Mouse (Mus musculus): ENCODE measurements around the gene Gm49337. TPM values are rescaled to one million over a fixed set of nuclear protein-coding genes. Genes with fewer than 3 reads are reported as not detected.

Gene Gm49337
- total and polyA plus RNA-seq, 3 experiments = not detected

DNA sequence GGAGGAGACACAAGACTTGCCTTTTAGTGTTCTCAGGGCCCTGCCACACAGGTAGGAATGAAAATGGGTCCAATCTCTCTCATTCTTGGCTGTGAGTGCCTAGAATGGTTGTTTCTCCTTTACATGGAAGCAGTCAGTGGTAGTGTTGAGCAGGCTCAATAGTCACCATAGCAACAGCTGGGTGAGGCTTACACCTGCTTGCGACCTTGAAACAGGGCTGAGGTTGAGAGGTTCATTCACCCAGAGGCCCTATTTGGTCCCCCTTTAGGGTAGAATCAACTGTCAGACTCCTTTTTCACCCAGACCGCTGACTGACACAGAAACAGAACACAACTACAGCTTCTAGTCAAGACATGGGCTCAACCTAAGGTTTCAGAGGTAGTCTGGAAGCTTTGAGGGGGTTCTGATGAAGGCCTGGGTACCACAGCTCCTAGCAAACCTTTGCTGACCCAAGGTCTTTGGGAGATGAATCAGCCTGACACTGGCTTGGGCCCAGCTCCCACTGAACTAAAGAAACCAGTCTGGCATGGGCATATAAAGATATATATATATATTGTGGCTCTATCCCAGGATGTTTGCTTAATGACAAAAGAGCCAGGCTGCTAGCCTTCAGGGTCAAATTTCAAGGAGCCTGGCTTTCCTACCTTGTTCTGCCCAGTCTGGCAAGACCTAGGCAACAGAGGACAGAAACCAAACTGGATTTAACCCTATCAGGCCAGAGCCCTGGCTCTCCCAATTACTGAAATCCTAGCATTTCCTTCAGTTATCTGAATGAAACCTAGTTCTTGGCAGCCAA, 8.2 kb upstream of the Gm49337 start:
- no peak overlapping the region for H3K4me3 ChIP-seq (ENCODE audit: control insufficient read depth in 1 of 2, insufficient read depth in 1 of 2, low read depth in 2 of 2, low read length in 2 of 2)
- TF ChIP-seq ZC3H11A (IDR thresholded peaks at IDR 0.05; ENCODE audit: low read depth, low read length) = no peak
- TF ChIP-seq POLR2AphosphoS5 (IDR thresholded peaks at IDR 0.05; ENCODE audit: borderline replicate concordance, low read depth, low read length) = no peak
- TF ChIP-seq USF1 (IDR thresholded peaks at IDR 0.05; ENCODE audit: low read depth, low read length) = no peak
- no peak for TF ChIP-seq ETS1 (IDR thresholded peaks at IDR 0.05; ENCODE audit: low read depth, low read length)
- no peak for TF ChIP-seq RCOR1 (IDR thresholded peaks at IDR 0.05; ENCODE audit: low read depth, low read length)
- no peak for TF ChIP-seq TBP (IDR thresholded peaks at IDR 0.05; ENCODE audit: low read depth, low read length)
- peaks cover 0 to 14% of the 10 kb centered on the region in 2 experiments; a peak in 3 of 4 replicates for H3K36me3 ChIP-seq (ENCODE audit: control insufficient read depth in 1 of 2, insufficient read depth in 2 of 2, low read length in 2 of 2)
- H3K9me3 ChIP-seq (replicated peaks; ENCODE audit: insufficient read depth, low read length) = no peaks in the 10 kb centered on the region
- H3K27me3 ChIP-seq (ENCODE audit: control insufficient read depth in 1 of 2, insufficient read depth in 2 of 2, low read length in 2 of 2) = no peaks in the 10 kb centered on the region
- H3K27ac ChIP-seq (ENCODE audit: control insufficient read depth, low read depth, low read length) = no peak overlapping the region
- H3K9ac ChIP-seq (ENCODE audit: control insufficient read depth, low read depth, low read length, poor library complexity, severe bottlenecking) = no peak overlapping the region
- H3K79me2 ChIP-seq (ENCODE audit: control insufficient read depth, insufficient read depth, low read length, poor library complexity) = no peaks in the 10 kb centered on the region
- no peak for DNase-seq (ENCODE audit: low read depth, low spot score)
- peaks cover 10 to 19% of the 10 kb centered on the region in 2 experiments for H3K4me1 ChIP-seq (ENCODE audit: control insufficient read depth in 1 of 2, insufficient read depth in 2 of 2, low read length in 2 of 2)

DNA sequence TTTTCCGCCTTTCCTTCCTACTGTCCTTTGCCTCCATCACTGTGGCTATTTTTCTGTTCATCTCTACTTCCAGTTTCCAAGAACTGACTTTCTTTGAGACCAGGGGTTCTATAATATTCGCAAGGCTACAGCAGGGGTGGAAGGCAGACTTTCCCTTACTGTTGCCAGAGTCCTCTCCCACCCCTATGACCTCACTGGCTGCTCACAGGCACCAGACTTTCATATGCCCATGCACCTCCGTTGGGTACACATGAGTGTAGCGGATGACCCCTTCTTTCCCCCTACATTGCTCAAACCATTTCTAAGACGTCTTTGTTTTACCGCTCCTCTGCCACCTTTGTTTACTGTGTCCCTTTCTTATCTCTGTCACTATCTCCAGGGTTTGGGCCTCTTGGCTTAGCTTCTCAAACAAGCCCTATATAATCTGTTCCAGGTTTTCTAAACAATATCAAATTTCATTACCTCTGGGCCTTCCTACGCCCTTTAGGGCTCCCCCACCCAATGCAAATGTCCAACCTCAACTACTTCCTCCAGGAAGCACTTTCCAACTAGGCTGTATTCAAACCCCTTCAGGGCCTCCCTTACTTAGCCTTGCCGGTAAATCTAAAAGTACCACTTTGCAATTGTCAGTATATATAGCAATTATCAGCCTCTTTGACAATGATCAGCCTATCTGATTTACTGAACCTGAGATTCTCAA, 7.3 kb upstream of the Gm49337 start:
- Histone ChIP-seq H3K27me3 (ENCODE audit: control insufficient read depth in 1 of 2, insufficient read depth in 2 of 2, low read length in 2 of 2) (no peaks in the 10 kb centered on the region), H3K79me2 (ENCODE audit: control insufficient read depth, insufficient read depth, low read length, poor library complexity) (no peaks in the 10 kb centered on the region), H3K4me1 (ENCODE audit: control insufficient read depth in 1 of 2, insufficient read depth in 2 of 2, low read length in 2 of 2) (peaks cover 10 to 19% of the 10 kb centered on the region in 2 experiments), H3K36me3 (ENCODE audit: control insufficient read depth in 1 of 2, insufficient read depth in 2 of 2, low read length in 2 of 2) (peaks cover 0 to 14% of the 10 kb centered on the region in 2 experiments; a peak in 3 of 4 replicates), H3K9ac (ENCODE audit: control insufficient read depth, low read depth, low read length, poor library complexity, severe bottlenecking) (no peak overlapping the region), H3K4me3 (ENCODE audit: control insufficient read depth in 1 of 2, insufficient read depth in 1 of 2, low read depth in 2 of 2, low read length in 2 of 2) (no peak overlapping the region), H3K27ac (ENCODE audit: control insufficient read depth, low read depth, low read length) (no peak overlapping the region), H3K9me3 (replicated peaks; ENCODE audit: insufficient read depth, low read length) (no peaks in the 10 kb centered on the region)
- DNase-seq (ENCODE audit: low read depth, low spot score) = no peak
- TF ChIP-seq EP300 (IDR thresholded peaks at IDR 0.05; ENCODE audit: low read depth in 1 of 2, low read length in 2 of 2) (no peak), ETS1 (IDR thresholded peaks at IDR 0.05; ENCODE audit: low read depth, low read length) (no peak), JUND (IDR thresholded peaks at IDR 0.05; ENCODE audit: low read depth, low read length) (no peak), RCOR1 (IDR thresholded peaks at IDR 0.05; ENCODE audit: low read depth, low read length) (no peak), POLR2AphosphoS5 (IDR thresholded peaks at IDR 0.05; ENCODE audit: borderline replicate concordance, low read depth, low read length) (no peak), NELFE (IDR thresholded peaks at IDR 0.05; ENCODE audit: low read depth, low read length) (no peak), USF1 (IDR thresholded peaks at IDR 0.05; ENCODE audit: low read depth, low read length) (no peak), E2F4 (IDR thresholded peaks at IDR 0.05; ENCODE audit: borderline replicate concordance, low read depth, low read length) (no peak), ZMIZ1 (IDR thresholded peaks at IDR 0.05; ENCODE audit: low read depth, low read length) (no peak), TBP (IDR thresholded peaks at IDR 0.05; ENCODE audit: low read depth, low read length) (no peak), TCF12 (IDR thresholded peaks at IDR 0.05; ENCODE audit: low read depth, low read length) (no peak)
